Mouse (Mus musculus) granulocyte monocyte progenitor cell, adult 5-6 weeks (primary cell): ENCODE results near the gene Adam1a. TPM values are rescaled to one million over a fixed set of nuclear protein-coding genes. Genes with fewer than 3 reads are reported as not detected.

Source experiments
- ATAC-seq: replicated peaks from 2 replicates; pipeline ENCODE4 v1.8.0; 2016; ENCODE audit warnings: mild to moderate bottlenecking, moderate TSS enrichment, inconsistent platforms; ENCODE audit not compliant: poor library complexity, severe bottlenecking
- total RNA-seq, 2 experiments: library from RNA; stranded (forward) in 1 of 2; stranded (reverse) in 1 of 2; fragments of 200-712, 200-1000 nt in 1 of 2; fragments of >200 nt in 1 of 2; fragmentation: Nextera tagmentation in 1 of 2; gene quantifications; 2 replicates each; pipeline ENCODE4 v1.2.3; 2014 to 2017

Gene Adam1a
- total RNA-seq, 2 experiments from 2014 or later = 1.1 to 2.6 TPM

GRCm38 (mm10) chr5:121566035-121566681 is 20.9 kb upstream of the Adam1a start:
- ATAC-seq = no peak

- ATAC-seq = peak; percentile 91
These were observed 19.2 kb upstream of the Adam1a start for GRCm38 (mm10) chr5:121564468-121564895.

DNA sequence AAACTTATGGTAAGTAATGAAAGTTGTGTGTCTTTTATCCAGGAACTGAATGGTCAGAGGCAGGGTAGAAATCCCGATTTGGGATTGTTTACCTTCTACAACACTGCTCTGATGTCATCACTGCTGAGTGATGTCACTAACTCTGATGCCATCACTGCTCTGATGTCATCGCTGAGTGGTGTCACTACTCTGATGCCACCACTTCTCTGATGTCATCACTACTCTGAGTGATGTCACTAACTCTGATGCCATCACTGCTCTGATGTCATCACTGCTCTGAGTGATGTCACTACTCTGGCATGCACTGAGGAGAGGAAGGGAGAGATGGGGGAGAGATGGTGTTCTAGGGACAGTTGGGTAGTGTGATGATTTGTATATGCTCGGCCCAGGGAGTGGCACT is 17.2 kb upstream of the Adam1a start:
- no peak for ATAC-seq

DNA sequence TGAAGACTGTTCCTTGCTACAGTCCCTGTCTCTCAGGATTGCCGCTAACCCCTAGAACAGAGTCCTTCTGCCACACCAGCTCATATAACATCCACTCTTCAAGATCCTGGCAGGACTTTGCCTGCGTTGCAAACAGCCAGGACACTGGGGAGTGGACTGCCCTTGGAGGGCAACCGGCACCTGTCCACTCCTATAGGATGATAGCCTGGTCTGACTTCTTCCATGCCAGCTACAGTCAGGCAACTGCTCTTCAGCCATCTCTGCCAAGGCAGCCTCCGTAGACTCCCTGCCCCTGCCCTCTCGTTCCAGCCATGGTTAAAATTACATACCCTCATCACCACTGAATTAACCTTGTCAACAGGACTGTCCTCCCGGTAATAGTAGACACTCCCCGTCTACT is 3.9 kb upstream of the Adam1a start:
- no peak for ATAC-seq

DNA sequence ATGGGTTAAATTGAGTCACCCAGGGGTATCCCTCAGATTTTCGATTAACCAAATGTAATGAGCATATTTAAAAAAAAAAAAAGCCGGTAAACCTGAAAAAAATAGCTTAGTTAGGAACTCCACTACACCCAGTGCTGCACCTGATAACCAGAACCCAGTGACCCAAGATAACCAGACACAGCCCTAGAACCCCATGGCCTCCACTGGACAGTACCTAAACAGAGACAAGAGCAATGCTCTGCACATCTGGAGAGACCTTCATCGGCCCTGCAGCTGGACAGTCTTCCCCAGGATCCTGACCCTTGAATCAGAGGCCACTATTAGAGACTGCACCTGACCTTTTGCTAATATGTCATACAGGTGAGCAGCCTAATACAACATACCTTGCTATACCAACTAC is 1.8 kb upstream of the Adam1a start:
- no peak for ATAC-seq

- ATAC-seq = peak; percentile 74
These were observed 1.2 kb upstream of the Adam1a start for GRCm38 (mm10) chr5:121546530-121546895.

DNA sequence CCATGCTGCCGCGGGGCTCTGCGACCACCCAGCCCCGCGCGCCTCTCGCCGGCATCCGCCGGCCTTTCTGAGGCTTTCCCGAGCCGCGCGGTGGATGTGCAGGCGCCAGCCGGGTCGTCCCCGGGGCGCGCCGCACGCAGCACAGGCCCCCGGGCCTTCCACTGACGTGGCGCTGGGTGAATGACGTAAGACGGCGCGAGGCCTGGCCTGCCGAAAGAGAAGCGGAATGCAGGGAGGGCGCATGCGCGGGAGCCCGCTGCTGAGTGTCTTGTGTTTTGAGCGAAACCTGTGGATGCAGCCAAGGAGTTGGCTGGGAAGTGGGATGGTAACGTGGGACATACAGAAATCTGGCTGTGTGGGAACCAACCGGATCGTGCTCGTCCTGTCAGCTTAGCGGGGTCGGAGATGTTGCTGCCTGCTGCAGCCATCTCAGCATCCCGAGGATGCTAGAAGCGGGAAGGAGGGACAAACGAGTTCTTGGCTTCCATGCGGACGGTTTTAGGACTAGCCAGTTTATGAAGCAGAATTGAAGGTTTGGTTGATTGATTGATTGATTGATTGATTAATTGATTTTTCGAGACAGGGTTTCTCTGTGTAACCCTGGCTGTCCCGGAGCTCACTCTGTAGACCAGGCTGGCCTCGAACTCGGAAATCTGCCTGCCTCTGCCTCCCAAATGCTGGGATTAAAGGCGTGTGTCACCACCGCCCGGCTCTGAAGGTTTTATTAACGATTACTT is 679 bp upstream of the Adam1a start, which contains the start of gene Mapkapk5:
Gene Mapkapk5, minus strand, starts transcription at position 113 of the 737 bp plus-strand sequence.
- peak; percentile 84 for ATAC-seq

- ATAC-seq = no peak
These were observed 1.9 kb downstream of the Adam1a start for GRCm38 (mm10) chr5:121543370-121543769.

- ATAC-seq = no peak
These were observed 4.0 kb downstream of the Adam1a start for GRCm38 (mm10) chr5:121541235-121541634.

- no peak for ATAC-seq
These were observed 5.2 kb downstream of the Adam1a start for GRCm38 (mm10) chr5:121540066-121540465.

- no peak for ATAC-seq
These were observed 7.7 kb downstream of the Adam1a start for GRCm38 (mm10) chr5:121537588-121537987.

DNA sequence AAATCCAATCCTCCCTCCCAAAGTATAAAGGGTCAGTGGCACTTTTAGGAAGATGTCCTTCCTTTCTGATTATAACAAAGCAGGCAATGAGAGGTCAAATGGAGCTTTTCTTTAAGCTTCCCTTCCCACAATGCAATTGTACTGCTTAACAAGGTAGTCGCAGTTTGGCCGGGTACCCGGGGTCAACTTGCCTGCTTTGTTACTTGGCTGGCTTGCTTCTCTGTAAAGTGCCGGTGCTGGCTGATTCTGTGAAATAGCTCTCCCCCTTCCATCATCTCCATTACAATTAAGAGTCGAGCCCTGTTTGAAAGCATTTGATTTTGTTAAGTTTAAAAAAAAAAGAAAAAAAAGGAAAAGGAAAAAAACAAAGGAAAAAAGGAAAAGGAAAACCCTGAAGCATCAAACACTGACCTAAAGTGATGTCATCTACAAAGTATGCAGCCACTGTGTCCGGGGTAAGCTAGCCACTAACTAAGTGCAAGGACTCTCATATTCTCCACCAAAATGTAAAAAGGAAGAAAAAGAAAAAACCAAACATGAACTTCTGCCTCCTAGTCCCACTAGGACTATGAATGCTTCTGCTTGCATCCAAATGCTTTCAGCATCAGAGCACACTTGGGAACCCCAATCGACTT is 8.2 kb downstream of the Adam1a start:
- ATAC-seq = no peak

DNA sequence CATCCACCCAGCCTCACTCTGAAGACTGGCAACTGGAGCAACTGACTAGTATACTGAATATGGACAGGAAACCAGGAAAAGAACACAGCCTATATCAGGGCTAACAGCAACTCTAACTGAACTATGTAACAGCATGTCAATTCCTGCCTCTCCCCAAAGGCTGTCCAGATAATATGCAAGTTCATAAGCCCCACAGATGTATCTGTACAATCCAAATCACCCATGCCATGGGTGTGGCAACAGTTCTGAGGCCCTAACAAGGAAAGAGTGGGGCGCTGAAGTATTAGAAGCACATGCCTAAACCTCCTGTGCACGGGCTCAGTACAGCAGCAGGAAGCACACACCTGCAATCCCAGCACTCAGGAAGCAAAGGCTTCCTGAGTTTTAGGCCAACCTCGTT is 10.2 kb downstream of the Adam1a start:
- no peak for ATAC-seq

GRCm38 (mm10) chr5:121534521-121534920 is 10.8 kb downstream of the Adam1a start:
- peak; percentile 53; the same call in 1 of the 2 replicates for ATAC-seq

DNA sequence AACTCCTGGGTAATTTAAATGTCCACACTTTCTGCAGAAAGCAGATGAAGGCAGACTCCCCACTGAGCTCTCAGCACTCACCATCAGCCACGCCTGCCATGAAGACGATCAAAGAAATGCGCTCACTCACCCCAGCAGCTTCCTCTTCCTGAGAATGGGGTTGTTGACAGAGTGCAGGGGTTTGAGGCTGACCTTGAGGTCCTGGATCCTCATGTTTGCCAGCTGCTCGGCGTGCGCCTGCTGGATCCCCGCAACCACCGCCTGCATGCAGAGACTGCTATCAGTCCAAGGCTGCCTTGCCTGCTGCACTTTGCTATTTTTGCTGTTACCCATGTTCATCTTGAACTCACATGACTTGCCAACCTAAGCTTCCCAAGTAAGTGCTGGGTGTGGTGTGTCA is 18.3 kb downstream of the Adam1a start:
- no peak for ATAC-seq

GRCm38 (mm10) chr5:121526526-121526925 is 18.8 kb downstream of the Adam1a start:
- no peak for ATAC-seq

DNA sequence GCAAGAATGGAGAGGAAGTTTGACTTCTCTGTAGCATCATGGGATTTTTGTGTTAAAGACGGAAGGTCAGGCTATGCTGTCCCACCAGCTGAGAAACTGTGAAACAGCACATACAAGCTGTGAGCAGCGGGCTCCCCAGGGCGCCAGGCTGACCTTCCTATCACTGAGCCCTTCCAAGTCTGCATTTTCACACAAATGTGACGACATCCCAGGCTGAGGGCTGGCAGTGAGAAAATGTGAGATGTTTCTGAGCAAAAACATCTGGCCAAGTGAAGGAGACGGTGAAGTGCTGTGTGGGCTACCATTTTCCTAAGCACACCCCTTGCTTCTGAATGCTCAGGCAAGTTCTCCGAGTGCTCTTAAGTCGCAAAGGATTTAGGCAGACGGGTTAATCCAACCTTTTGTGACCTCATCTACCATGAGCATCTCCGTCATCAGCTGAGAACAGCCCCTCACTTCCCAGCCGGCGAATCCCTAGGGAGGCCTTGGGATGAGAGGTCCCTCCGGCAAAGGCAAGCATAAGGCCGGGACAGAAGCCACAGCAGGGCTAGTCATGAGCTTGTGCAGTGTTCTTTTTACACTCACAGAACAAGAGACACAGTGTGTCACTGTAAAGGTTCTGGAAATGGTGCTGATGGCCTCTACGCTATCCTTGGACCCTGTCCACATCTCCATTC is 19.4 kb downstream of the Adam1a start:
- no peak for ATAC-seq

GRCm38 (mm10) chr5:121519758-121520157 is 25.5 kb downstream of the Adam1a start:
- ATAC-seq = peak; percentile 93

DNA sequence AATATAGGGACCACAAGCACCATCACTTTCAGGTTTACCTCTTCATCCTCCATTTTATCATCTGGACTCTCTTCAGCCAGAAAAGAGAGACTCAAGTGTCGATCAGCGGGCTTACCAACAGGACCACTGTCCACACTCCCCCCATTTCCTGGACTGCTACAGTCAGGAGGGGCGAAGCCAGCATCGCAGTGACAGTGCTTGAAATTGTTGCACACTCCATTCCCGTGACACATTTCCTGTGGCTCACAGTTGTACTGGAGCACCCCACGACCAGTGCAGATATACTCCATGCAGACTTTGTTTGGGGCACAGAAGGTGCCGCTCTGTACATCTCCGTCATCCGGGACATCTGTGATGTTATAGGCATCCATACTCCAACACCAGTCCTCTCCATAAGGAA is 26.3 kb downstream of the Adam1a start:
- ATAC-seq = peak; percentile 64

DNA sequence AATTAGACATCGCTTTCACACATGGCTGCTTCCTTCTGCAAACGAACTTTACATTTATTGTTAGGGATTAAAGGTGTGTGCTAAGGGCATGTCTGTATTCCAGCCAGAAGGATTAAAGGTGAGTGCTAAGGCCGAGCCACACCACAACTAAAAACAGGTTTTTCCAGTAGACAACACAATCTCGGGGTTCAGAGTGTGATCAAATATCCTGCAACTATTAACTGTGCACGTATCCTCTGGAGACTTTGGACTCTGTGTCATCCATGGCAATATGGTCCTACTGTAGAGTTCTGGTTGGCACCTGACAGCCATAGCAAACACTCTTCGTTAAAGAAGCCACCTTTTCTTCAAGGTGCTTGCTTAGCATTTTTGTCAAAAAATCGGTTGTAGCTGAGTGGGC is 35.3 kb downstream of the Adam1a start:
- ATAC-seq = no peak

DNA sequence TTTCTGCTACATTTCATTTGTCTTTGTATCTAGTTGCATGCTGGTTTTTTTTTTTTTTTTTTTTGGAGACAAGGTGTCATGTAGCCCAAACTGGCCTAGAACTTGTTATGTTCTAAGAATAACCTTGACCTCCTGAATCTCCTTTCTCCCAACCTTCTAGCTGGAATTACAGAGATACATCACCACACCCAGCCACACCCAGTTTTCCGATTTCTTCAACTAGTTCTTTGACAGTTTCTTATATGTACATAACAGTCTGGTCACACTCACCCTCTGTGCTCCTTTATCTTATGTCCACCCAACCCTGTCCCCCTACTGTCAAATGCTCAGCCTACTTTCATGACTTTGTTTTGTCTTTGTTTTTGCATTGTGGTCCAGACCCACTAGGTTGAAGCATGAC is 38.4 kb downstream of the Adam1a start:
- no peak for ATAC-seq
